Mouse (Mus musculus) stomach, postnatal 0 days (tissue): Measurements from ENCODE around the gene Ly6g6d. TPM values are rescaled to one million over a fixed set of nuclear protein-coding genes. Genes with fewer than 3 reads are reported as not detected.

ENCODE experiments used
- ATAC-seq: fragments of 200-750 bp; cut with Nextera tagmentation; 2 replicates; pipeline ENCODE4 v1.8.0; 2017; ENCODE audit not compliant: low FRiP score, low TSS enrichment
- DNase-seq: peaks from one replicate; pipeline ENCODE4 v3.0.0-alpha.2; 2016; ENCODE audit warnings: low spot score
- H3K27ac ChIP-seq: fragments of 300-500 bp; sonication (generic); replicated peaks from 2 replicates; pipeline ENCODE4 v1.5.1; 2014; ENCODE audit warnings: mild to moderate bottlenecking, control low read depth
- H3K27me3 ChIP-seq: fragments of 300-500 bp; sonication (generic); 2 replicates; pipeline ENCODE4 v1.6.1; 2014; ENCODE audit warnings: low read length; ENCODE audit not compliant: control insufficient read depth, insufficient read depth
- H3K36me3 ChIP-seq: fragments of 300-500 bp; sonication (generic); 2 replicates; pipeline ENCODE4 v1.6.1; 2014; ENCODE audit warnings: low read length, mixed read lengths; ENCODE audit not compliant: control insufficient read depth, insufficient read depth
- H3K4me1 ChIP-seq: fragments of 300-500 bp; sonication (generic); replicated peaks from 2 replicates; pipeline ENCODE4 v1.6.1; 2014; ENCODE audit warnings: antibody characterized with exemption; ENCODE audit not compliant: control insufficient read depth, insufficient read depth
- H3K4me2 ChIP-seq: fragments of 300-500 bp; sonication (generic); replicated peaks from 2 replicates; pipeline ENCODE4 v1.6.1; 2014; ENCODE audit warnings: low read depth, mild to moderate bottlenecking, control low read depth, moderate library complexity
- H3K4me3 ChIP-seq: fragments of 300-500 bp; sonication (generic); 2 replicates; pipeline ENCODE4 v1.5.1; 2014; ENCODE audit warnings: low read depth, low read length, control low read depth
- H3K9ac ChIP-seq: fragments of 300-500 bp; sonication (generic); 2 replicates; pipeline ENCODE4 v1.6.1; 2014; ENCODE audit warnings: mild to moderate bottlenecking, low read length, control low read depth, mixed read lengths
- H3K9me3 ChIP-seq: fragments of 300-500 bp; sonication (generic); 2 replicates; pipeline ENCODE4 v1.6.1; 2016; ENCODE audit warnings: low read length; ENCODE audit not compliant: control insufficient read depth
- CTCF ChIP-seq: IDR thresholded peaks from 2 replicates; pipeline ENCODE4 v1.5.1; 2016; ENCODE audit warnings: antibody characterized with exemption, low read depth, mild to moderate bottlenecking, moderate library complexity
- EP300 ChIP-seq: optimal IDR thresholded peaks from 2 replicates; pipeline ENCODE3; 2016; ENCODE audit warnings: antibody characterized with exemption
- WGBS: fragments of 180-500 bp; shearing (Covaris S2); extraction: QIAGEN DNeasy Blood & Tissue Kit; methylation state at CpG from one replicate; pipeline ENCODE4 v1.1.7; 2014; 5-methylcytosine and 5-hydroxymethylcytosine counted together
- polyA plus RNA-seq: library from polyadenylated mRNA; unstranded; fragments of >200 nt; fragmentation: Nextera tagmentation; extraction: Ambion mirVana; gene quantifications from 2 replicates; pipeline ENCODE4 v1.2.1, GENCODE M21; 2015

Ly6g6d gene
- polyA plus RNA-seq, 1 experiment from 2014 or later = 7.7 TPM

GRCm38 (mm10) chr17:35092403-35093198 lies 14.7 kb upstream of the Ly6g6d start:
- no peaks in the 10 kb centered on the region for H3K27me3 ChIP-seq
- no peak for DNase-seq
- H3K36me3 ChIP-seq = peaks cover 16% of the 10 kb centered on the region
- H3K27ac ChIP-seq = no peak overlapping the region
- WGBS = 87% methylated on average over 14 of the region's 14 CpGs
- ATAC-seq = no peak
- peaks cover 3% of the 10 kb centered on the region; the same call in 1 of the 2 replicates for H3K4me1 ChIP-seq
- H3K9ac ChIP-seq = no peak overlapping the region
- no peak overlapping the region for H3K4me3 ChIP-seq
- no peaks in the 10 kb centered on the region for H3K9me3 ChIP-seq
- no peak overlapping the region for H3K4me2 ChIP-seq
- TF ChIP-seq CTCF (no peak), EP300 (no peak)

GRCm38 (mm10) chr17:35090166-35090932 lies 12.5 kb upstream of the Ly6g6d start:
- H3K27ac ChIP-seq = peak overlapping the region; percentile 98; the same call in 1 of the 2 replicates
- no peaks in the 10 kb centered on the region for H3K9me3 ChIP-seq
- H3K4me2 ChIP-seq = peak overlapping the region; percentile 73
- peak overlapping the region; percentile 70 for H3K4me3 ChIP-seq
- ATAC-seq (no peak), DNase-seq (no peak)
- peaks cover 11% of the 10 kb centered on the region for H3K36me3 ChIP-seq
- TF ChIP-seq EP300 = no peak
- no peak for TF ChIP-seq CTCF
- peak overlapping the region; percentile 90 for H3K9ac ChIP-seq
- no peaks in the 10 kb centered on the region for H3K27me3 ChIP-seq
- 57% methylated on average over 8 of the region's 8 CpGs for WGBS
- peaks cover 3% of the 10 kb centered on the region; the same call in 1 of the 2 replicates for H3K4me1 ChIP-seq

DNA sequence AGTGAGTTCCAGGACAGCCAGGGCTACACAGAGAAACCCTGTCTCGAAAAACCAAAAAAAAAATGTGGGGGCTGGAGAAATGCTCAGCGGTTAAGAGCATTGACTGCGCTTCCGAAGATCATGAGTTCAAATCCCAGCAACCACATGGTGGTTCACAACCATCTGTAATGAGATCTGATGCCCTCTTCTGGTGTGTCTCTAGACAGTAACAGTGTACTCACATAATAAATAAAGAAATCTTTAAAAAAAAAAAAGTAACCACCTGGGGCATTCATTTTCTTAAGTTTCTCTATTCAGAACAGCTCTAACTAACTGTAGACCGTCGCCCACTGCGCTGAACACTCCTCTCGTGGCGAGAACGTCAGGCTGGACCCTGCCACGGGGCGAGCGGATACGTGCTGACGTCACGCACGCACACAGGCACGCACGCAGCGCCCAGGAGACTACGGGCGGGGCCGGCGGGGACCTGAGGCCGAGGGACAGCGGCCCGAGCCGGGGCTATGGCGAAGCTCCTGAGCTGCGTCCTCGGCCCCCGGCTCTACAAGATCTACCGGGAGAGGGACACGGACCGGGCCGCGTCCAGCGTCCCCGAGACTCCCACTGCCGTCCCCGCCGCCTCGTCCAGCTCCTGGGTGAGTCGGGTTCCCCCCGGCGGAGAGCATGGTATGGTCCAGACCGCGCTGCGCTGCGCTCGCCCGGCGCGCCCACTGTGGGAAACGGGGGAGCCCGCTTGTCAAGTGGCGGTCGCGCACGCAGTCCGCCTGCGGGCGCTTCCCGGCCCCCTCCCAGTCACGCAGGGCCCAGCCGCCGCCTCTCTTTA lies 11.2 kb upstream of the Ly6g6d start, which contains the start of gene Abhd16a:
Abhd16a (plus strand) TSS at position 439 of the 820 bp plus-strand sequence.
- no peaks in the 10 kb centered on the region for H3K9me3 ChIP-seq
- peak within 1 kb of the TSS; percentile 70 for H3K4me3 ChIP-seq
- peaks cover 3% of the 10 kb centered on the region; the same call in 1 of the 2 replicates for H3K4me1 ChIP-seq
- 3% methylated on average over 61 of the region's 67 CpGs for WGBS
- H3K9ac ChIP-seq = peak within 1 kb of the TSS; percentile 90
- peak within 1 kb of the TSS; percentile 73 for H3K4me2 ChIP-seq
- H3K36me3 ChIP-seq = peaks cover 7% of the 10 kb centered on the region
- H3K27me3 ChIP-seq = no peaks in the 10 kb centered on the region
- ATAC-seq (peak; percentile 98), DNase-seq (peak; percentile 94)
- peak; percentile 37 for TF ChIP-seq CTCF
- TF ChIP-seq EP300 = no peak
- peak within 1 kb of the TSS; percentile 98 for H3K27ac ChIP-seq

DNA sequence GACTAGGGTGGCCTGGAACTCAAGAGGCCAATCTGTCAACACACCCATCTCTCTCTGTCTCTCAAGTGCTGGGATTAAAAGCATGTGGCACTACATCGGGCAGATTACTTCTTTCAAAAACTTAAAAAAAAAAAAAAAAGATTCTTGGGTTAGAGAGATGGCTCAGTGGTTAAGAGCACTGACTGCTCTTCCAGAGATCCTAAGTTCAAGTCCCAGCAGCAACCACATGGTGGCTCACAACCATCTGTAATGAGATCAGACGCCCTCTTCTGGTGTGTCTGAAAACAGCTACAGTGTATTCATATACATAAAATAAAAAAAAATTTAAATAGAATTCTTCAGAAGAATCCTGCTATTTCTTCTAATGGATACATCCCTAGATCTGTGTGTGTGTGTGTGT lies 10.3 kb upstream of the Ly6g6d start:
- DNase-seq (no peak), ATAC-seq (no peak)
- H3K36me3 ChIP-seq = peaks cover 3% of the 10 kb centered on the region; the same call in 1 of the 2 replicates
- no peak overlapping the region for H3K9ac ChIP-seq
- no peak overlapping the region for H3K4me3 ChIP-seq
- 47% methylated on average over 2 of the region's 2 CpGs for WGBS
- no peak overlapping the region for H3K4me2 ChIP-seq
- no peak overlapping the region for H3K27ac ChIP-seq
- peaks cover 3% of the 10 kb centered on the region; the same call in 1 of the 2 replicates for H3K4me1 ChIP-seq
- no peaks in the 10 kb centered on the region for H3K9me3 ChIP-seq
- TF ChIP-seq CTCF (peak; percentile 65), EP300 (no peak)
- H3K27me3 ChIP-seq = no peaks in the 10 kb centered on the region

DNA sequence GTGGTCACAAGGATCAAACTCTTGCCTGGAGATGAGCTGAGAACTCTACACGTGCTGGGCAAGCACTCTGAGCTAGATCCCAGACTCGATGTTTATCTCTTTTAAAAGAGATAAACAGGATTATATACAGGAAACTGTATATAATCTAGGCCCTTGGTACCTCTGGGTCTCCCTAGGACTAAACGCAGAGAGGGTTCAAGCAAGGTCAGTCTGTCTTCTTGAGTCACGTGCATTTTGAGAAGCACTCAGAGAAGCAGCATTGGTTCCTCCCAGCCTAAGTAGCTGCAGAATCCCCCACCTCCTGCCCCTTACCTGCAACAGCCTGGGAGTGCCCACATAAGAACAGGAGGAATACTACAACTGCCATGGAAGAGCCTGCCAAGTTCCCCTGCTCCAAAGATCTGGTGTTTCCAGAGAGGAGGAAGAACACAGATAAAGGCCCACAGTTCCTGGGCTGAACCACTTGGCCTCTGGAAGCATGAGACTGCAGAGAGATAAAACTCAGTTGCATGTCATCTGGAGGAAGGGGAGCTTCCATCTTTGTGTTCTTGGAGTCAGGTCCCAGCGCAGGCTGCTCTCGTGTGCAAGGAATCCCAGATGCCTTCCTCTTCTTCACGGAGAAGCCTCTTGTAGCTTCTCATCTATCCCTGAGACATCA lies 7.5 kb upstream of the Ly6g6d start, which contains the start of gene Ly6g6f:
Ly6g6f (minus strand) TSS at position 403 of the 658 bp plus-strand sequence.
- TF ChIP-seq CTCF = no peak
- TF ChIP-seq EP300 = no peak
- WGBS = 65% methylated on average over 7 of the region's 7 CpGs

More for the DNA sequence above, 7.5 kb upstream of the Ly6g6d start, which contains the start of gene Ly6g6f:
- no peak for DNase-seq
- no peak for ATAC-seq
- no peak within 1 kb of the TSS for H3K4me2 ChIP-seq
- no peaks in the 10 kb centered on the region for H3K9me3 ChIP-seq
- no peaks in the 10 kb centered on the region for H3K27me3 ChIP-seq
- H3K4me1 ChIP-seq = peaks cover 2% of the 10 kb centered on the region; the same call in 1 of the 2 replicates
- H3K36me3 ChIP-seq = no peaks in the 10 kb centered on the region
- H3K9ac ChIP-seq = no peak within 1 kb of the TSS
- H3K4me3 ChIP-seq = no peak within 1 kb of the TSS
- no peak within 1 kb of the TSS for H3K27ac ChIP-seq
